Mouse (Mus musculus): ENCODE data around the gene Spink4. TPM values are rescaled to one million over a fixed set of nuclear protein-coding genes. Genes with fewer than 3 reads are reported as not detected.

Gene Spink4
- not detected in 2 replicates for polyA plus RNA-seq (2014; fragmentation: Nextera tagmentation; extraction: Ambion mirVana)

DNA sequence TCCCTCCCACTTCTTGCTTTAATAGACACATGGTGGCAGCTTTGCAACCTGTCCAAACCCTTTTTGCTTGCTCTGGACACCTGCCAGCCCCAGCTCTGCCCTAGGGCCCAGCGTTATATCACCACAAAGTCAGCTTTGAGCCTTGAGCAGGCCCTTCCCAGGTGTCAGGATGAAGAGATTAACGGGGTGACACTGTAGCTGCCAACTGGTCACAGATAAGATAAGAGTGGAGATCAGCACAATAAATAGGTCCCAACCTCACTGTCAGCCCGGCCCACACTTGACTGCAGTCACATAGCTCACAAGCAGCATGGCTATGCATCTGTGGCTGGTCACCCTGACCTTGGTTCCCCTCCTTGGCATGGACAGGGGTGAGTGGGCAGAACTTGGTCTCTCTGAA is at the start of gene Spink4:
TSS of gene Spink4 (plus strand) at position 268 of the 400 bp plus-strand sequence.
- ATAC-seq (ENCODE audit: low read depth) = no peak
- no peaks in the 10 kb centered on the region for H3K36me3 ChIP-seq (ENCODE audit: control insufficient read depth, insufficient read depth, low read length)
- H3K27ac ChIP-seq (ENCODE audit: low read depth, low read length) = no peak within 1 kb of the TSS
- H3K9ac ChIP-seq (replicated peaks; ENCODE audit: low read depth, low read length) = no peak within 1 kb of the TSS
- no peak within 1 kb of the TSS for H3K4me3 ChIP-seq (ENCODE audit: low read depth, low read length)
- H3K9me3 ChIP-seq (ENCODE audit: control insufficient read depth, low read length) = no peaks in the 10 kb centered on the region
- H3K4me2 ChIP-seq (ENCODE audit: low read depth, low read length) = no peak within 1 kb of the TSS
- H3K27me3 ChIP-seq (ENCODE audit: control insufficient read depth, insufficient read depth, low read length) = no peaks in the 10 kb centered on the region
- whole genome bisulfite sequencing = 69% methylated on average over 3 of the region's 3 CpGs
- no peaks in the 10 kb centered on the region for H3K4me1 ChIP-seq (ENCODE audit: control insufficient read depth, insufficient read depth, low read length)

DNA sequence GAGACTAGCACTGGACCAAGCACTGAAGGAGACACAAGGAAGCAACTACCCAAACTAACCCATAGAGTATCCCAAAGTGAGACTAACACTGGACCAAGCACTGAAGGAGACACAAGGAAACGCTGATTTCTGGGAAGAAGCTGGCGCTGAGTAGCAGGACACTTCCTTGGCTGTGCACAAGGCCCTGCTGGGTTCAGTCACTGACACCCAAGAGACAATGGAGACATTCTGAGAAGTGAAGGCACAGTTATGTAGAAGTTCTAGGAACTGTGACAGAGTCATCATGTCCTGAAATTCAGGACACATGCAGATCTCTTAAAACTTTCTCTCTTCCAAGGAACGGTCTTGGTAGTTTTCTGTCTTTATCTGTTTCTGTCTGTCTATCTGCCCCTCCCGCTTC is 49.6 kb upstream of the Spink4 start:
- Histone ChIP-seq H3K27ac (ENCODE audit: low read depth, low read length) (no peak overlapping the region), H3K9ac (replicated peaks; ENCODE audit: low read depth, low read length) (no peak overlapping the region), H3K9me3 (ENCODE audit: control insufficient read depth, low read length) (no peaks in the 10 kb centered on the region), H3K4me2 (ENCODE audit: low read depth, low read length) (no peak overlapping the region), H3K27me3 (ENCODE audit: control insufficient read depth, insufficient read depth, low read length) (no peaks in the 10 kb centered on the region), H3K36me3 (ENCODE audit: control insufficient read depth, insufficient read depth, low read length) (no peaks in the 10 kb centered on the region), H3K4me1 (ENCODE audit: control insufficient read depth, insufficient read depth, low read length) (0 out of 2 replicates have a peak, but pooled peaks cover 2% of the 10 kb centered on the region), H3K4me3 (ENCODE audit: low read depth, low read length) (no peak overlapping the region)
- ATAC-seq (ENCODE audit: low read depth) = no peak
- WGBS = 96% methylated on average over 4 of the region's 4 CpGs

DNA sequence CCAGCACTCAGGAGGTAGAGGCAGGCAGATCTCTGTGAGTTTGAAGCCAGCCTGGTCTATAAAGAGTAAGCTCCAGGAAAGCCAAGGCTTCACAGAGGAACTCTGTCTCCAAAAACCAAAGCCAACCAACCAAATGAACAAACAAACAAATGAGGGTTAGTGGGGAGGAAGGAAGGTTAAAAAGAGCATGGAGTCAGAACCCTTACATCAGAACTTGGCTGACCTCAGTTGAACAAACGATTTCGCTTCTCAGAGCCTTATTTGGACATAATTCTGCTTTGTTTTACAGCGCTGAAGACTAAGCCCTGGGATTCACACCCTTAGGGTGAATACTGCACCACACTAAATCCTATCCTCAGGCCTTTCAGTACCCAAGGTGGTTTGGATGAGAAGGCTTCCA is 47.7 kb upstream of the Spink4 start:
- H3K9ac ChIP-seq (replicated peaks; ENCODE audit: low read depth, low read length) = no peak overlapping the region
- H3K27me3 ChIP-seq (ENCODE audit: control insufficient read depth, insufficient read depth, low read length) = no peaks in the 10 kb centered on the region
- H3K4me3 ChIP-seq (ENCODE audit: low read depth, low read length) = no peak overlapping the region
- no peak for ATAC-seq (ENCODE audit: low read depth)
- 95% methylated on average over 3 of the region's 3 CpGs for WGBS
- 0 out of 2 replicates have a peak, but pooled peaks cover 2% of the 10 kb centered on the region for H3K4me1 ChIP-seq (ENCODE audit: control insufficient read depth, insufficient read depth, low read length)
- H3K36me3 ChIP-seq (ENCODE audit: control insufficient read depth, insufficient read depth, low read length) = no peaks in the 10 kb centered on the region
- no peak overlapping the region for H3K4me2 ChIP-seq (ENCODE audit: low read depth, low read length)
- no peak overlapping the region for H3K27ac ChIP-seq (ENCODE audit: low read depth, low read length)
- no peaks in the 10 kb centered on the region for H3K9me3 ChIP-seq (ENCODE audit: control insufficient read depth, low read length)

DNA sequence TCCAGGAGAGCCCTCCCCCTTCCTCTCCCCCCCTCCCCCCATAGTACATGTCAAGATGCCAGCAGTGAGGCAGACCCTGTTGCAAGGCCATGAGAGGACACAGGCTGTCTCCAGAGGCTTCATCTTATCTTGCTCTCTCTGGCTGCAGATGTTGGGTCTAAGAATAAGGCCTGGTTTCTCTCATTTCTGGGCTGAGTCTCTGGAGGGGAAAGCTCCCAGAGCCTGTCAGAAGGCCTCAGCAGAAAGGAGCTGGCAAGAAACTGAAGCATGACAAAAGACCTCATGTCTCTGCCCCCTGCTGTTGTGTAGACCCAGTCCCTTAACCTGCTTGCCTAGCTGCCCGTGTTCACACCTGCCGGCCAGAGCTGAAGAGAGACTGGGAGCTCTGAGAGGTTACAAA is 46.5 kb upstream of the Spink4 start:
- H3K36me3 ChIP-seq (ENCODE audit: control insufficient read depth, insufficient read depth, low read length) = no peaks in the 10 kb centered on the region
- no peak overlapping the region for H3K27ac ChIP-seq (ENCODE audit: low read depth, low read length)
- 76% methylated on average over 2 of the region's 2 CpGs for WGBS
- H3K4me1 ChIP-seq (ENCODE audit: control insufficient read depth, insufficient read depth, low read length) = 0 out of 2 replicates have a peak, but pooled peaks cover 2% of the 10 kb centered on the region
- no peaks in the 10 kb centered on the region for H3K27me3 ChIP-seq (ENCODE audit: control insufficient read depth, insufficient read depth, low read length)
- H3K9me3 ChIP-seq (ENCODE audit: control insufficient read depth, low read length) = no peaks in the 10 kb centered on the region
- H3K4me2 ChIP-seq (ENCODE audit: low read depth, low read length) = no peak overlapping the region
- no peak overlapping the region for H3K4me3 ChIP-seq (ENCODE audit: low read depth, low read length)
- H3K9ac ChIP-seq (replicated peaks; ENCODE audit: low read depth, low read length) = no peak overlapping the region
- ATAC-seq (ENCODE audit: low read depth) = no peak

DNA sequence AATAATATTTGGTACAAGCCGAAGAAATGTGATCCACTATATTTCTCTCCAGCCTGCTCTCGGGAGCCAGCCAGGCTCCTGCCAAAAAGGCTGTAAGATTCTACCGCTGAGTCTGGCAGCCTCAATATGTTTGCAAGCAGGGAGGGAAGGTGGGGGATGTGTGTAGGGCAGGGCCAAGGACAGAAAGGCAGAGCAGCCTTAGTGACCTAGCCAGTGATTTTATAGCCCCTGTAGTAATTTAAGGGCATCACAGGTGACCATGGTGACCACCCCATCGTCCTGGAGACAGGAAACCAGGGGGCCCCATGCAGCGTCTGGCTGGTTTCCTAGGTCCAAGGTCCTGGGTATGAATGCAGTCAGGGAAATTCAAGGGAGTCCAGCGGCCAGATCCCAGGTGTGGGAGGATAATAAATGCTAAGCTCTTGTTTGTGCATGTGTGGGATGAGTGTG is 45.7 kb upstream of the Spink4 start:
- Histone ChIP-seq H3K9me3 (ENCODE audit: control insufficient read depth, low read length) (no peaks in the 10 kb centered on the region), H3K27me3 (ENCODE audit: control insufficient read depth, insufficient read depth, low read length) (no peaks in the 10 kb centered on the region), H3K4me3 (ENCODE audit: low read depth, low read length) (no peak overlapping the region), H3K4me1 (ENCODE audit: control insufficient read depth, insufficient read depth, low read length) (0 out of 2 replicates have a peak, but pooled peaks cover 2% of the 10 kb centered on the region), H3K36me3 (ENCODE audit: control insufficient read depth, insufficient read depth, low read length) (no peaks in the 10 kb centered on the region), H3K9ac (replicated peaks; ENCODE audit: low read depth, low read length) (no peak overlapping the region; the same call in 1 of the 2 replicates), H3K4me2 (ENCODE audit: low read depth, low read length) (no peak overlapping the region), H3K27ac (ENCODE audit: low read depth, low read length) (0 out of 2 replicates have a peak overlapping the region, but pooled peaks have one; percentile 22)
- ATAC-seq (ENCODE audit: low read depth) = peak; percentile 50; the same call in 1 of the 2 replicates
- 26% methylated on average over 6 of the region's 6 CpGs for WGBS

DNA sequence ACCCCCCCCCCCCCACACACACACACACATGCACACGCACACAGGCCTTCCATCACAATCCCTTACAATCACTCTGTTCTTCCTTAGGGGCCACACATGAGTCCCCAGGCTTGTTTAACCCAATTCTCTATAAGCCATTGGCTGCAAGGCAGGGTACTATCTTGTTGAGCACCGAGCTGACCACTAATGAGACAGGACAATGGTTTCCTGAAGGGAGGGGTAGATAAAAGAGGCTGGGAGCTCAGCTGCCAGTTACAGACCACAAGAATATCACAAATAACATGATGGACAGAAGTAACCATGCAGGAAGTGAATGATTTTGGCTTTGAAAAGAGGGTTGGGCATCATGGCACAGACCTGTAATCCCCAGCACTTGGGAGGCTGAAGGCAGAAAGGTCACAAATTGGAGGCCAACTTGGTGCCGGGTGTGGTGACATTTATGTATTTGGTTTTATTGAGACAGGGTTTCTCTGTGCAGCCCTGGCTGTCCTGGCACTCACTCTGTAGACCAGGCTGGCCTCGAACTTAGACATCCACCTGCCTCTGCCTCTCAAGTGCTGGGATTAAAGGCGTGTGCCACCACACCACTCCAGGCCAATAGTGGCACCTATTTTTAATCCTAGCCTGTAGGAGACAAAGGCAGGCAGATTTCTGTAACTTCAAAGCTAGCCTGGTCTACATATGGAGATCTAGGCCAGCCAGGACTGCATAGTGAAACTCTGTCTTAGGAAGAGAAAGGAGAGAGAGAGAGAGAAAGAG is 44.9 kb upstream of the Spink4 start:
- 0 out of 2 replicates have a peak, but pooled peaks cover 2% of the 10 kb centered on the region for H3K4me1 ChIP-seq (ENCODE audit: control insufficient read depth, insufficient read depth, low read length)
- no peaks in the 10 kb centered on the region for H3K9me3 ChIP-seq (ENCODE audit: control insufficient read depth, low read length)
- H3K9ac ChIP-seq (replicated peaks; ENCODE audit: low read depth, low read length) = no peak overlapping the region
- H3K27me3 ChIP-seq (ENCODE audit: control insufficient read depth, insufficient read depth, low read length) = no peaks in the 10 kb centered on the region
- no peak overlapping the region for H3K4me3 ChIP-seq (ENCODE audit: low read depth, low read length)
- WGBS = 85% methylated on average over 5 of the region's 5 CpGs
- no peak overlapping the region for H3K4me2 ChIP-seq (ENCODE audit: low read depth, low read length)
- no peak overlapping the region for H3K27ac ChIP-seq (ENCODE audit: low read depth, low read length)
- ATAC-seq (ENCODE audit: low read depth) = no peak
- H3K36me3 ChIP-seq (ENCODE audit: control insufficient read depth, insufficient read depth, low read length) = no peaks in the 10 kb centered on the region

DNA sequence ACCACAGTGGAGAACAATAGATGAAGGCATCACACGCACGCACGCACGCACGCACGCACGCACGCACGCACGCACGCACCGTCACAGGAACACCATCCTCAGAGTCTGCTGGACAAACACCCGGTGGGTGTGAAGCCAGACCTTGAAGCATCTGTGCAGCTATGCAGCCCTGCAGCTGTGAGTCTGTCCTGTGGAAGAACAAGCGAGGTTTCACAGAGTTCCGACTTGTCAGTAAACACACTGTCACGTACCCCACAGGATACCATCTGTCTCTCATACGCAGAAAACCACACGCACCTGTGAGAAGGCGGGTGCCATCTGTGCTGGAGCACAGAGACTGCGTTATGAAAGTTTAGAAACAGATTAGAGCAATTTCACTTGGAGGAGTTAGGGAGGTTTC is 44.0 kb upstream of the Spink4 start:
- 89% methylated on average over 20 of the region's 20 CpGs for WGBS
- no peak overlapping the region for H3K4me3 ChIP-seq (ENCODE audit: low read depth, low read length)
- H3K4me1 ChIP-seq (ENCODE audit: control insufficient read depth, insufficient read depth, low read length) = 0 out of 2 replicates have a peak, but pooled peaks cover 2% of the 10 kb centered on the region
- no peaks in the 10 kb centered on the region for H3K27me3 ChIP-seq (ENCODE audit: control insufficient read depth, insufficient read depth, low read length)
- H3K4me2 ChIP-seq (ENCODE audit: low read depth, low read length) = no peak overlapping the region
- H3K9ac ChIP-seq (replicated peaks; ENCODE audit: low read depth, low read length) = no peak overlapping the region
- no peak overlapping the region for H3K27ac ChIP-seq (ENCODE audit: low read depth, low read length)
- no peak for ATAC-seq (ENCODE audit: low read depth)
- no peaks in the 10 kb centered on the region for H3K36me3 ChIP-seq (ENCODE audit: control insufficient read depth, insufficient read depth, low read length)
- H3K9me3 ChIP-seq (ENCODE audit: control insufficient read depth, low read length) = no peaks in the 10 kb centered on the region

DNA sequence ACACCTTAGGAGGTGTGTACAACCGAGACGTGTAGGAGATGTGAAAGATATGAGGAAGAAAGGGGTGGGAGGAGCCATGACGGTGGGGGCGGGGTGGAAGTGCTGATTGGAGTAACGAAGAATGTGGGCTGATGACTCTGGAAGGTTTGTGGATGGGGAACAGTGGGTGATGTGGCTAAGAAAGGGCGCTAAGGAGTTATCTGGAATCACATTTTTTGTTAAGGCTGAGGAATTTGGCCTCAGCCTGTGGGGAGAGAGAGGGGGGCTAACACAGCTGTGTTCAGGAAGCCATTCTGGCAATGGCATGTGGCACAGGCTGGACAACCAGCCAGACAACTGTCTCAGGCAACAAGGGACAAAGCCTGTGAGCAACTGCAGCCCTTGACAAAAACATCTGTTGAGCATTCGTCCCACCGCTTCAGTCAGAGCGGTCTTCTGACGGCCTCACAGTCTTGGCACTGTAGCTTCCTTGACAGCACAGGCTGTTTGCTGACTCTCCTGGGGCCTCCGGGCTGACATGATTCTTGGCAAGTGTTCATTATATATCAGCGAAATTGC is 43.0 kb upstream of the Spink4 start:
- no peak overlapping the region; the same call in 1 of the 2 replicates for H3K4me2 ChIP-seq (ENCODE audit: low read depth, low read length)
- H3K9me3 ChIP-seq (ENCODE audit: control insufficient read depth, low read length) = no peaks in the 10 kb centered on the region
- whole genome bisulfite sequencing = 38% methylated on average over 12 of the region's 12 CpGs
- H3K27ac ChIP-seq (ENCODE audit: low read depth, low read length) = 0 out of 2 replicates have a peak overlapping the region, but pooled peaks have one; percentile 48
- no peaks in the 10 kb centered on the region for H3K36me3 ChIP-seq (ENCODE audit: control insufficient read depth, insufficient read depth, low read length)
- no peak overlapping the region for H3K4me3 ChIP-seq (ENCODE audit: low read depth, low read length)
- H3K4me1 ChIP-seq (ENCODE audit: control insufficient read depth, insufficient read depth, low read length) = 0 out of 2 replicates have a peak, but pooled peaks cover 2% of the 10 kb centered on the region
- H3K9ac ChIP-seq (replicated peaks; ENCODE audit: low read depth, low read length) = no peak overlapping the region
- H3K27me3 ChIP-seq (ENCODE audit: control insufficient read depth, insufficient read depth, low read length) = no peaks in the 10 kb centered on the region
- ATAC-seq (ENCODE audit: low read depth) = peak; percentile 65

DNA sequence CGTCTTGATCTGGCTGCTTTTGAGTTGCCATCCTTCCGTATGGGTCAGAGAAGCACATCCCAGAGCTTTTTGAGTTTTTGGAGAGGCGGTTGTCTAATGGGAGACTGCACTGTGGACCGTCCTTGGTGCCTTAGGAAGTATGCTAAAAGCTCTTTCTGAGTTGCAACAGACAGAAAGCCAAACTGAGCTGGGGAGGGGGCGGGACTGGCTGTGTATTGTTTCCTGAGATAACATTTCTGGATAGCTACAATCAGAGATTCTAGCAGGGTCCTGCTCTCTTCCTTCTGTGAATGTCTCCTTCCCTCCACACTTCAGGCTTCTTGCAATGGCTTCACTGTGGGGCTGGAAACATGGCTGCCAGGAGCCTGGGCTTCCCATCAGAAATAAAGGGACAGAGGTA is 42.3 kb upstream of the Spink4 start:
- 89% methylated on average over 5 of the region's 5 CpGs for WGBS
- Histone ChIP-seq H3K36me3 (ENCODE audit: control insufficient read depth, insufficient read depth, low read length) (no peaks in the 10 kb centered on the region), H3K4me1 (ENCODE audit: control insufficient read depth, insufficient read depth, low read length) (0 out of 2 replicates have a peak, but pooled peaks cover 2% of the 10 kb centered on the region), H3K27ac (ENCODE audit: low read depth, low read length) (peak overlapping the region; percentile 48; the same call in 1 of the 2 replicates), H3K4me2 (ENCODE audit: low read depth, low read length) (no peak overlapping the region; the same call in 1 of the 2 replicates), H3K9me3 (ENCODE audit: control insufficient read depth, low read length) (no peaks in the 10 kb centered on the region), H3K4me3 (ENCODE audit: low read depth, low read length) (no peak overlapping the region), H3K27me3 (ENCODE audit: control insufficient read depth, insufficient read depth, low read length) (no peaks in the 10 kb centered on the region), H3K9ac (replicated peaks; ENCODE audit: low read depth, low read length) (no peak overlapping the region)
- no peak for ATAC-seq (ENCODE audit: low read depth)

All from neural tube, embryonic 14.5 days (tissue).